Mouse (Mus musculus) telencephalon, adult 2 months (tissue): Measurements from ENCODE around the gene Adgrb3.
"Not testable (repeated sequence)": the region's sequence is repeated elsewhere in the genome, so short reads cannot be mapped to it uniquely, and the experiment has no call there.

Experiments
- DNase-seq: peaks from one replicate; pipeline ENCODE4 v3.0.0-alpha.2; 2011; ENCODE audit warnings: low read depth, low spot score

Adgrb3 gene

DNA sequence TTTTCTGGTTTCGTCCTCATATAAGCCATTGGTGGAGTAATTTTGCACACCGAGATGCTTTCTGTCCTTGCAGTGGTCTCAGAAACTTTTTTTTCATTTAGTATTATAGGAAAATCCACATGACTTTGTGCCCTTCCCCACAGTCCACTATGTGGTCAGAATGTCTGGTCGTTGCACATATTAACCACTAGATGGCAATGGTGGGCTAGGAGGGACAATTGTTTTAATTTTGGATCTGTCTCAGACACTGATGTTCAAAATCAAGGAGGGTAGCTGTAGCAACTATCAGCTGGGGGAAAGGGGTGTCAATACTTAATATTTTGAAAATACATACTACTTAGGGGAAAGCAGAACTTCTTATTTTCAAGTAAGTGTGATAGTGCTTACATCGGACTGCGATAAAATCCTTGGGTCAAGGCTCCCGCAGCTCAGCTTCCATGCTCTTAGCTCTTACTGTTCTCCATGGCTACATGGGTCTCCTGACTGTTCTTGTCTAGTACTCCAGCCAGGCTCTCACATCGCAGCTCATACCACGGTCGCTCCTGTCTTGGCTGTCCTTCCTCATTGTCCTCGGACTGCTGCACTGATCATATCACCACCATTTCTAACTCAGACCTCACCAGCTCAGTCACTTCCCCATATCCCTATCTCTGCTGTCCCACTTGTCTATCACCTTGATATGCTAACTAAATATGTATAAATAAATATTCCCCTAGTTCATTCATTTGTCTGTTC, 319.0 kb downstream of the Adgrb3 start:
- DNase-seq: no peak

DNA sequence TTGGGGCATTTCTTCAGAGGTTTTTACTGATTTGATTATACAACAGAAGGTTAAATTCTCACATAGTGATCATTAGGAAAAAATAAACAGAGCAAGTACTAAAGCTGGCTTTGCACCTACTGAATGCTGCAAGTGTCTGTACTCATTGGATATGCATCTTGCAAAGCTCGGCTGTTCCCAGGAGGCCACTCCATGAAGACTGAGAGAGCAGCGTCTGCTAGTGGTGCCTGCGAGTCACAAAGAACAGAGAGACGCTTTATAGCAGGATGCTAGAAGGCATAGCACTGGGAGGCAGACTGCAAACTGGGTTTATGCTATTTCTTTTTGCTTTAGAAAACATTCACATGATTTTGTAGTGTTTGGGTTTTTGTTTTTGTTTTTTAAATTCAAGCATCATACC, 325.2 kb downstream of the Adgrb3 start:
- peak; percentile 74 for DNase-seq

- no peak for DNase-seq
These were observed 326.0 kb downstream of the Adgrb3 start for GRCm38 (mm10) chr1:25503524-25503923.

DNA sequence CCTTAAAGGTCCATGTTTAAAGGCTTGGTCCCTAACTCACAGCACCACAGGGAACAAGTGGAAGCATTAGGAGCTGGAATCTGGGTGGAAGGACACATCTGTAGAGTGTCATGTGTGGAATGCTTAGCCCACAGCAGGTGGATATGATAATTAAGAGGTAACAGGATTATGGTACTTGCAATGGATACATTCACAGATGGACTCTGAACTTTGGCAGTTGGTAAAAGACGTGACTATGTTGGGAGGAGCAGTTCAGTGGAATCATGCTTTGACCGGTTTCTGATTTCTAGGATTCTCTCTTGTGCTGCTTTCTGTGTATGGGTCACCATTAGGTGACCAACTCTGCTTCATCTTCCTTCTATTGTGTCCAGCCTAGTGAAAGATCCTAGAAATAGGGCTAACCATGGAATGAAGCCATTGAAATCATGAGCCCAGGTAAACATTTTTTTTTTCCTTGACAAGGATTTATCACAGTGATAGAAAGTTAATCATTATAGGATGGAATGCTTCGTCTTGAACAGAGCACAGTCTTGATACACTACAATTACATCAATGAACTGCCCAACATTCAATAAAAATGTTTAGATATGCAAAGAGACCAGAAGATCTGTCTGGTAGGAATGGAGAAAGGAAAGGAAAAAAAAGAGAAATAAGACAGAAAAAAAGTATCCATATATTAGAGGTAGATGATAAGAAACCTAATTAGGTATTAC, 334.1 kb downstream of the Adgrb3 start:
- DNase-seq: no peak

GRCm38 (mm10) chr1:25491503-25491902, 338.0 kb downstream of the Adgrb3 start:
- no peak for DNase-seq

DNA sequence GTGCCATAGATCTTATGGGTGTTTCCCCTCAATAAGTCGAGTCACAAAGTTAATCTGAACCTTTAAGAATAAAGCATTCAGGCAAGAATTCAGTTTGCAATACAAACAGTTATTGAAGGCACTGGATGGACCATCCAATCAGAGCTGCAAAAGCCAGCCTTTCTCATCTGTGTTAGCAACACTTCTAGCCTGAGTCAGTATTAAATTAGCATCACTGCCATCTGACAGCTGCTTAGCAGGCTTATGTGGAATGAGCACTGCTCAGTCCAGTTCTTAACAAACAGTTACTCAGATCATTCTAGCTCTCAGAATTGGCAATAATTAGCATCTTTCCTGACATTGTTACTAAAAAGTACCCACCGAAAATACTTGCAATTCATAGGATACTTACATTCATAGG, 339.3 kb downstream of the Adgrb3 start:
- DNase-seq: peak; percentile 59

DNA sequence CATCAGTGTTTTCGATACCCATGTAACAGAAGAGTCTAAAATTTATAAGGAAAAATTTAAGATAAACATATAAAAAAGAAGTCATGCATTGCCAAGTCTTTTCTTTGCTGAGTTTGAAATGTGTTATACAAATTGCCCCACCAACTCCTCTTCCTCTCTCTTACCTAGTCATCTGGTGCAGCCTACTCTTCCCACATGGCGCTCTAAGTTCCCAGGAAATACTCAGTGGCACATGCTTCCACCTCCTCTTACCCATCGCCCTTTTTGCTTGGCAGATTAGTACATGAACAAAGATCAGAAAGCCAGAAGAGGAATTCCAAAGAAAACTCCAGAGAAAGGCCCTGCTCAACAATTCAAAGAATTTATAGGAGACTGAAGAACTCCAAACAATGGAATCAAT, 353.8 kb downstream of the Adgrb3 start:
- DNase-seq: peak; percentile 45

DNA sequence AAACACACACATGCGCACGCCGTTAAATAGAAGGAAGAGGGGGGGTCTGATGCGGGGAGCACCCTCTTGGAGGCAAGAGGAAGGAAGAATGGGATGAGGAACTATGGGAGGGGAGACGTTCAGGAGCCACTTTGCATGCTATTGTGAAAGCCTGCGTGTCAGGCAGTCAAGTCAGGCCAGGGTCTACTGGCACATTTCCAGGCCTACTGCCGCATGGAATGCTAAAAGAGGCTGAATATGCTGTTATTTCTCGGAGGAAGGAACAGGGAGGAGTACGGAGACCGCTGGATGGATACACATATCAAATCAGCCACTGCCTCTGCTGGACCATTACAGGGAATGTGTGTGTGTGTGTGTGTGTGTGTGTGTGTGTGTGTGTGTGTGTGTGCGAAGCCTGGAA, 355.0 kb downstream of the Adgrb3 start:
- no peak for DNase-seq

DNA sequence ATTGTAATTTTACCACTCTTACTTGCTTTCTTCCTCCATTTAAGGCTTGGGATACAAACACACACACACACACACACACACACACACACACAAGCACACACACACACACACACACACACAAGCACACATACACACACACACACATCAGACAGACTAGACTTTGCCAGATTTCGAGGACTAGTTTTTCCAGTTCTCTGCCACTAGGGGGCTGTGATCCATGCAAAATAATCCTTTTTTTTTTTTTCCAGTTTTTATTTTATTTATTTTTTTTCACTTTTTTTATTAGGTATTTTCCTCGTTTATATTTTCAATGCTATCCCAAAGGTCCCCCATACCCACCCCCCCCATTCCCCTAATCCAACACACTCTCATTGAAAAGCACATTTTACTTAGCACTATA, 357.9 kb downstream of the Adgrb3 start:
- DNase-seq: not testable (repeated sequence)

DNA sequence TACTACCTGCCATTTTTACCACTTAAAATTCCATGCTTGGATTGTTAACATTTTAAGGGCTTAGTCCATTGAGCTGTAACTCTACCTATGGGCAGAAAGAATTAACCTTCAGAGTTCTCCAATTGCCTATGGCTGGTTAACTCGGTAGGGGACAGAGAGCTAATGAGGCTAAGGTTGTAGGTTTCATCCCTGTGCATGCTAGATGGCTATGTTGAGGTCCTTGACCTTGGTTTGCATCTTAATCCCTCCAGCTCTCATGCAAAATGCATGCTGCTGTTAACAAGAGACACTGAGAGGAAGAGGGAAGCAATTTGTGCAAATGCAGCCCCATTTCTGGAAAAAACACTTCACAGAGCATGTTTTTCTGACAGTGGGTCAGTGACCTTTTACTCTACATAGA, 366.9 kb downstream of the Adgrb3 start:
- no peak for DNase-seq

DNA sequence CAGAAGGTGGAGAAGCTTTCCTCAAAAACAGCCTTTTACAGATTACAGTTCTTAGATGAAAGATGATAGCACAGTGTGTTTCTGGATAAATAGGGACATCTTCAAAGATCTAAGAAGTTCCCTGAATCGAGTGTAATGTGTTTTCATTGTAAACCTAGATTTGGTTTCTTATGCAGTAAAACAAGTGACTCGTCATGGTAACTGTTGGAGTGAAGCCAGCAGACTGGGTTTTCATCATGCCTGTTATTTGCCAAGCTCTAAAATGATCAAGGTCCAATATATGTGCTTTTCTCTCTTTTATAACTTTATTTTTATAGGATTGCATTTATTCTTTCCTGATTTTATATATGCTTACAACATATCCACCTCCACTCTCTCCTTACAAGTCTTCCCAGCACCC, 394.0 kb downstream of the Adgrb3 start:
- DNase-seq: no peak

- no peak for DNase-seq
These were observed 399.2 kb downstream of the Adgrb3 start for GRCm38 (mm10) chr1:25430219-25430862.

DNA sequence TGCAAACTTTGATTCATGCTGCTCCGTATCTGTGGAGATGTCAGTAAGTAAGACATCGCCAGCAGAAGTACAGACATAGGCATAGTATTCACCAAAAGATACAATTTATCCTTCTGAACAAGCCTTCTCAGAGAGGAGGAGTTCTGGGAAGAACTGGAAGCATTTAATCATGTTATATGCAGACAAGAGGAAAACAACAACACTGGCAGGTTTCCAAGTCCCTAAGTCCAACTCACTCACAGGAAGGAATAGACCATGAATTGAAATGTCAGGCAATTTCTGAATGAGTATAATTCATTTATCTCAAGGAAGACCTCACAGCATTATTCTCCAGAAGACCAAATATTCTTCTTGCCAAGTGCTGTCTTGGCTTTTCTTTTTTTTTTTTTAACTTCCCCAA, 408.8 kb downstream of the Adgrb3 start:
- no peak for DNase-seq

DNA sequence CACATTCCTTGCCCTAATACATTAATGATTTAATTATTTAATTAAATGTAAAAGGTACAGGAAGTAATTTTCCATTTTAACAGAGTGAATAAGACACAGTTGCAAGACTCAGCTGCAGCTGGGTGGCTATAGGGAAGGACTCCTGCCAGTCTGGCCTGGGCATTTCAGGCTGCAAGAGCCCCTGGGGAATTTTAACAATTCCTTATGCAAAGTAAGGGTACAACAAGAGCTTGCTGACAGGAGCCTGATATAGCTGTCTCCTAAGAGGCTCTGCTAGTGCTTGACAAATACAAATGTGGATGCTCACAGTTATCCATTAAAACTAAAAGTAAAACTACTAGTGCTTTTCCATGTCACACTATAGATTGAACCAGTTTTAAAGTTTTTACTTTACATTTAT, 410.1 kb downstream of the Adgrb3 start:
- DNase-seq: no peak

DNA sequence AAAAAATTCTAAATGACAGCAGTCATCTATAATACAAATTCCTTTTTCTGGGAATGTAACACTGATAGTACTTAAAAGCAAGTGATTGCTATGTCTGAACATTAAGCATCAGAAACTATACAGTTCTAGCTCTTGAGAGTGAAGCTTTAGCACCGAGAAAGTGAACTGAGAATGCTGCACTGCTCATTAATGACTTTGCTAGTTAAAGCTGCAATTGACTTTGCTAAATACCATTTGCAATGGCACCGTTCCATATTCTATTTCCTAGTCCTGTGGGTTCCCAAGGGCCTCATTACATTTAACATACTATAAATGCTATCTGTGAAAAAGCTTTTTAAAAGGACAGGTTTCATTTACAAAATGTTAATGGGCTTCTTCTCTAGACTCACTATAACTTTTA, 414.4 kb downstream of the Adgrb3 start:
- no peak for DNase-seq

GRCm38 (mm10) chr1:25364186-25364585, 465.3 kb downstream of the Adgrb3 start:
- no peak for DNase-seq

- peak; percentile 48 for DNase-seq
These were observed 471.0 kb downstream of the Adgrb3 start for GRCm38 (mm10) chr1:25358554-25358953.

DNA sequence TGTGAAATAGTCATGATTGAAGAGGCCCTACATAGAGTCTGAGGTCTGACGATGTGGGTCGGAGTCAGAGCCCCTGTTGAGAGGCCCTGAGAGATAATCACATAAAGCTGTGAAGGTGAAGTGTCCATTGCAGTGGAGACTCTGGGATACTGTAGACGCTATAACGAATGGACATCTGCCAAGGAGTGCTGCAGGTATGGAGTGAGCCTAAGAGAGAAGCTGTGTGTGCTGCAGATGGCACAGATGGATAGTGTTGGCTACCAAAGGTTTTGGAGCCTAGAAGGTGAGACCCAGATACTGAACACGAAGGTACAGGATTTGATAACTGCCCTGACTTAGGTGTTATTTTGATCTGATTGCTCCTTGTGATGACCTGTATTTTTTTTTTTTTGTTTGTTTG, 474.0 kb downstream of the Adgrb3 start:
- DNase-seq: no peak

- no peak for DNase-seq
These were observed 484.6 kb downstream of the Adgrb3 start for GRCm38 (mm10) chr1:25344876-25345275.

- peak; percentile 22 for DNase-seq
These were observed 504.1 kb downstream of the Adgrb3 start for GRCm38 (mm10) chr1:25325406-25325805.

- DNase-seq: peak; percentile 10
These were observed 512.4 kb downstream of the Adgrb3 start for GRCm38 (mm10) chr1:25317142-25317541.

GRCm38 (mm10) chr1:25312344-25312743, 517.2 kb downstream of the Adgrb3 start:
- no peak for DNase-seq

GRCm38 (mm10) chr1:25310066-25310465, 519.4 kb downstream of the Adgrb3 start:
- no peak for DNase-seq
